17 mouse cellular contexts compared by ENCODE assay signal in the genomic region with DNA sequence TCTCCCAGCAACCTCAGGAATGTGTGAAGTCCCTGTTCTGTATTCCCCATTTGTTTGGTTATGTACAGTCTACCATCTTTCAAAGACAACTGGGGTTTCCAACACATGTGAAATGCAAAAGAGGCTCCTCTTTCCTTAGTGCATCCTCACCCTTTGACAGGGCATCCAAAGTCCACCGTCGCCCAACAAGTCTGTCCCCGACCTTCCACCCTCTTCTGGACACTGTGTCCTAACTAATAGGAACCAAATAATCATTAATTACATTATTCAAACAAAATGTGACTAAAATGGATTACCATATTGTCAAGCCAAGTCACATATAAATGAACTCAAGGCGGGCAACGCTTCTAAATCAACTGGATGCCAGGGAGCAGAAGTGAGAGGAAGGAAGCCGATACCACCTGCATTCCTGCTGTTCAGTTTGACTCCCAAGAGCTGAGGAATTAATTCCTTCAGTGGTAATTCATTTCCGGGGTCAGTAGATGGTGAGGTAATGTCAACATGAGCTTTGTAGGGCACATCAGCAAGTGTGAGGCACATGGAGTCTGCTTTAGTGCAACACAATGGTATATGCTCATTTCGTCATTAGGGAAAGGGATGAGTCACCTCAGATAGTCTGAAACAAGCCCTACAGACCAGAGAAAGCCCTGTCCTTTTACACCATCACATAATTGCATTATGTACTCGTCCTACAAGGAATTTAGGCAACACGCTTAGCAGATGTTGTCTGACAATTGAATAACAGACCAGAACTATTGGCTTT. TPM values are rescaled to one million over a fixed set of nuclear protein-coding genes. Genes with fewer than 3 reads are reported as not detected.
DNase-seq lines count a peak whose midpoint lies in the region; ATAC-seq and TF ChIP-seq lines count a peak whose summit lies in the region.
"Had no signal": no experiment of that assay in that cellular context is flagged by ENCODE, and none has a peak within 500 bp of the region (broad histone marks: within the 10 kb centered on the region; RNA-seq: fewer than 3 reads in every experiment).

No protein-coding gene starts in this region.

- H3K36me3 ChIP-seq in forebrain, postnatal 0 days (ENCODE audit: insufficient read depth): no peaks in the 10 kb centered on the region
- no peaks in the 10 kb centered on the region for H3K36me3 ChIP-seq in forebrain, embryonic 14.5 days (ENCODE audit: control insufficient read depth, insufficient read depth, low read length)
- H3K36me3 ChIP-seq in kidney, postnatal 0 days (ENCODE audit: insufficient read depth, low read length): no peaks in the 10 kb centered on the region
- no peaks in the 10 kb centered on the region for H3K36me3 ChIP-seq in kidney, embryonic 14.5 days (ENCODE audit: control insufficient read depth, insufficient read depth, low read length)
- H3K36me3 ChIP-seq in neural tube, embryonic 13.5 days: no peaks in the 10 kb centered on the region
- H3K36me3 ChIP-seq in neural tube, embryonic 15.5 days: no peaks in the 10 kb centered on the region
- H3K36me3 ChIP-seq: limb, embryonic 13.5 days had no signal

- H3K4me1 ChIP-seq in forebrain, postnatal 0 days (ENCODE audit: insufficient read depth): 0 out of 2 replicates have a peak, but pooled peaks cover 6% of the 10 kb centered on the region
- peaks cover 14% of the 10 kb centered on the region for H3K4me1 ChIP-seq in forebrain, embryonic 14.5 days (ENCODE audit: control insufficient read depth, insufficient read depth, low read length)
- H3K4me1 ChIP-seq in kidney, postnatal 0 days (replicated peaks; ENCODE audit: insufficient read depth, low read length): peaks cover 20% of the 10 kb centered on the region
- H3K4me1 ChIP-seq in kidney, embryonic 14.5 days (ENCODE audit: control insufficient read depth, insufficient read depth, low read length): peaks cover 13% of the 10 kb centered on the region; the same call in 1 of the 2 replicates
- peaks cover 66% of the 10 kb centered on the region for H3K4me1 ChIP-seq in neural tube, embryonic 13.5 days (replicated peaks)
- peaks cover 49% of the 10 kb centered on the region for H3K4me1 ChIP-seq in neural tube, embryonic 15.5 days

- 79% methylated on average over 10 of the region's 10 CpGs for WGBS in forebrain, postnatal 0 days
- 83% methylated on average over 10 of the region's 10 CpGs for WGBS in forebrain, embryonic 14.5 days
- 55% methylated on average over 10 of the region's 10 CpGs for WGBS in kidney, postnatal 0 days
- 60% methylated on average over 10 of the region's 10 CpGs for WGBS in kidney, embryonic 14.5 days
- WGBS in neural tube, embryonic 13.5 days: 66% methylated on average over 10 of the region's 10 CpGs
- WGBS in neural tube, embryonic 15.5 days: 61% methylated on average over 10 of the region's 10 CpGs

- H3K4me3 ChIP-seq in forebrain, postnatal 0 days (ENCODE audit: low read depth, low read length): no peak overlapping the region
- no peak overlapping the region for H3K4me3 ChIP-seq in forebrain, embryonic 14.5 days (ENCODE audit: low read depth, low read length)
- no peak overlapping the region for H3K4me3 ChIP-seq in kidney, postnatal 0 days (replicated peaks; ENCODE audit: low read depth, low read length)
- no peak overlapping the region for H3K4me3 ChIP-seq in kidney, embryonic 14.5 days (ENCODE audit: low read length)
- H3K4me3 ChIP-seq in neural tube, embryonic 13.5 days: no peak overlapping the region
- no peak overlapping the region for H3K4me3 ChIP-seq in neural tube, embryonic 15.5 days (replicated peaks)
- H3K4me3 ChIP-seq: forebrain, embryonic 10.5 days; limb, embryonic 13.5 days had no signal

- ATAC-seq in forebrain, postnatal 0 days: no peak
- no peak for ATAC-seq in forebrain, embryonic 14.5 days
- ATAC-seq in kidney, postnatal 0 days (replicated peaks; ENCODE audit: low FRiP score, low read depth): peak; percentile 71
- ATAC-seq in kidney, embryonic 14.5 days (ENCODE audit: low FRiP score, low TSS enrichment): no peak
- no peak for ATAC-seq in neural tube, embryonic 13.5 days (ENCODE audit: low read depth)
- no peak for ATAC-seq in neural tube, embryonic 15.5 days (ENCODE audit: low FRiP score)

- H3K27me3 ChIP-seq in forebrain, postnatal 0 days (ENCODE audit: insufficient read depth, low read length): no peaks in the 10 kb centered on the region
- H3K27me3 ChIP-seq in forebrain, embryonic 14.5 days (replicated peaks; ENCODE audit: control insufficient read depth, insufficient read depth, low read length): no peaks in the 10 kb centered on the region
- no peaks in the 10 kb centered on the region for H3K27me3 ChIP-seq in kidney, postnatal 0 days (ENCODE audit: insufficient read depth, low read length)
- no peaks in the 10 kb centered on the region for H3K27me3 ChIP-seq in kidney, embryonic 14.5 days (ENCODE audit: control insufficient read depth, insufficient read depth, low read length)
- H3K27me3 ChIP-seq in neural tube, embryonic 13.5 days: no peaks in the 10 kb centered on the region
- no peaks in the 10 kb centered on the region for H3K27me3 ChIP-seq in neural tube, embryonic 15.5 days (replicated peaks)
- H3K27me3 ChIP-seq: limb, embryonic 13.5 days had no signal

- no peak for DNase-seq in forebrain, postnatal 0 days
- DNase-seq in forebrain, embryonic 14.5 days (ENCODE audit: low spot score): no peak
- peak; percentile 40 for DNase-seq in kidney, postnatal 0 days (ENCODE audit: low spot score)
- no peak for DNase-seq in thymus, postnatal 4 days
- DNase-seq in layer of hippocampus, adult 11-12 months (ENCODE audit: low spot score): no peak
- DNase-seq: adrenal gland, postnatal 14 days; cerebellum, postnatal 25 days; heart, adult 18-20 months; lung, postnatal 10 days; right cerebral cortex, adult 18-20 months; spleen, adult 18-20 months had no signal

- no peak for TF ChIP-seq CTCF in forebrain, postnatal 0 days (IDR thresholded peaks at IDR 0.05; ENCODE audit: low read depth)
- TF ChIP-seq CTCF in kidney, postnatal 0 days (IDR thresholded peaks at IDR 0.05; ENCODE audit: low read depth): no peak

- peak overlapping the region; percentile 1; the same call in 1 of the 2 replicates for H3K27ac ChIP-seq in forebrain, postnatal 0 days (ENCODE audit: low read depth, low read length)
- no peak overlapping the region for H3K27ac ChIP-seq in forebrain, embryonic 14.5 days (ENCODE audit: low read depth, low read length)
- no peak overlapping the region; the same call in 1 of the 2 replicates for H3K27ac ChIP-seq in kidney, postnatal 0 days
- no peak overlapping the region for H3K27ac ChIP-seq in kidney, embryonic 14.5 days (ENCODE audit: low read depth, low read length)
- peak overlapping the region; percentile 34; the same call in 1 of the 2 replicates for H3K27ac ChIP-seq in neural tube, embryonic 13.5 days (replicated peaks)
- H3K27ac ChIP-seq in neural tube, embryonic 15.5 days (replicated peaks): no peak overlapping the region
- H3K27ac ChIP-seq: forebrain, embryonic 10.5 days; limb, embryonic 13.5 days had no signal

- no peak overlapping the region for H3K9ac ChIP-seq in forebrain, postnatal 0 days
- no peak overlapping the region for H3K9ac ChIP-seq in forebrain, embryonic 14.5 days (ENCODE audit: low read length)
- no peak overlapping the region for H3K9ac ChIP-seq in kidney, postnatal 0 days (ENCODE audit: low read depth, low read length)
- no peak overlapping the region for H3K9ac ChIP-seq in kidney, embryonic 14.5 days (ENCODE audit: low read depth, low read length)
- H3K9ac ChIP-seq in neural tube, embryonic 13.5 days: no peak overlapping the region
- H3K9ac ChIP-seq in neural tube, embryonic 15.5 days (replicated peaks): no peak overlapping the region
- H3K9ac ChIP-seq: limb, embryonic 13.5 days had no signal

- no peaks in the 10 kb centered on the region for H3K9me3 ChIP-seq in forebrain, postnatal 0 days (ENCODE audit: low read length)
- no peaks in the 10 kb centered on the region for H3K9me3 ChIP-seq in forebrain, embryonic 14.5 days (replicated peaks; ENCODE audit: control insufficient read depth, low read length)
- no peaks in the 10 kb centered on the region for H3K9me3 ChIP-seq in kidney, postnatal 0 days (replicated peaks; ENCODE audit: low read length)
- no peaks in the 10 kb centered on the region for H3K9me3 ChIP-seq in kidney, embryonic 14.5 days (ENCODE audit: control insufficient read depth, low read length)
- H3K9me3 ChIP-seq in neural tube, embryonic 13.5 days: no peaks in the 10 kb centered on the region
- no peaks in the 10 kb centered on the region for H3K9me3 ChIP-seq in neural tube, embryonic 15.5 days (replicated peaks)
- H3K9me3 ChIP-seq: limb, embryonic 13.5 days had no signal

- no peak overlapping the region for H3K4me2 ChIP-seq in forebrain, postnatal 0 days (ENCODE audit: low read depth)
- no peak overlapping the region for H3K4me2 ChIP-seq in forebrain, embryonic 14.5 days (ENCODE audit: low read length)
- H3K4me2 ChIP-seq in kidney, postnatal 0 days (ENCODE audit: low read length): no peak overlapping the region
- H3K4me2 ChIP-seq in kidney, embryonic 14.5 days (replicated peaks; ENCODE audit: low read depth, low read length): no peak overlapping the region
- no peak overlapping the region for H3K4me2 ChIP-seq in neural tube, embryonic 13.5 days
- H3K4me2 ChIP-seq in neural tube, embryonic 15.5 days: no peak overlapping the region
- H3K4me2 ChIP-seq: limb, embryonic 13.5 days had no signal

RNA-seq across cellular contexts. Expression of gene Rnf169, which starts 5.9 kb away (rescaled TPM):
- 23.6 and 24.9 TPM in 2 replicates for total RNA-seq in forebrain, postnatal 0 days (2014; rRNA removed)
- polyA plus RNA-seq in forebrain, postnatal 0 days (2015; fragmentation: Nextera tagmentation; extraction: Ambion mirVana): 2.6 and 4.3 TPM in 2 replicates
- 3.6 and 4.9 TPM in 2 replicates for polyA plus RNA-seq in forebrain, embryonic 14.5 days (2014; fragmentation: Nextera tagmentation; extraction: Ambion mirVana)
- 4.4 and 5.0 TPM in 2 replicates for polyA plus RNA-seq in kidney, postnatal 0 days (2015; fragmentation: Nextera tagmentation; extraction: Ambion mirVana)
- polyA plus RNA-seq in kidney, embryonic 14.5 days (2014; fragmentation: Nextera tagmentation; extraction: Ambion mirVana): 7.3 and 8.2 TPM in 2 replicates
- 4.5 and 4.8 TPM in 2 replicates for polyA plus RNA-seq in neural tube, embryonic 13.5 days (2015; fragmentation: Nextera tagmentation; extraction: Ambion mirVana)
- polyA plus RNA-seq in neural tube, embryonic 15.5 days (2015; fragmentation: Nextera tagmentation; extraction: Ambion mirVana): 4.2 and 4.6 TPM in 2 replicates

RNA-seq across cellular contexts. Expression of gene Chrdl2, which starts 31.6 kb away (rescaled TPM):
- total RNA-seq in forebrain, postnatal 0 days (2014; rRNA removed): not detected in 2 replicates
- polyA plus RNA-seq in forebrain, postnatal 0 days (2015; fragmentation: Nextera tagmentation; extraction: Ambion mirVana): 0.15 and 0.67 TPM in 2 replicates
- polyA plus RNA-seq in forebrain, embryonic 14.5 days (2014; fragmentation: Nextera tagmentation; extraction: Ambion mirVana): not detected in 2 replicates
- polyA plus RNA-seq in kidney, postnatal 0 days (2015; fragmentation: Nextera tagmentation; extraction: Ambion mirVana): 0.22 and 0.32 TPM in 2 replicates
- polyA plus RNA-seq in kidney, embryonic 14.5 days (2014; fragmentation: Nextera tagmentation; extraction: Ambion mirVana): 0.32 and 0.84 TPM in 2 replicates
- 0.25 TPM in 1 of 2 replicates, not detected in the other for polyA plus RNA-seq in neural tube, embryonic 13.5 days (2015; fragmentation: Nextera tagmentation; extraction: Ambion mirVana)
- polyA plus RNA-seq in neural tube, embryonic 15.5 days (2015; fragmentation: Nextera tagmentation; extraction: Ambion mirVana): 0.28 and 0.37 TPM in 2 replicates
- total RNA-seq: adrenal gland, postnatal 14 days; heart, adult 18-20 months; hematopoietic stem cell, adult 5-6 weeks had no signal

Comparison
In these comparisons a context has a peak if more than half of its experiments do, and no peak if none do; other contexts are left out.
1. H3K27ac ChIP-seq: peak in forebrain, postnatal 0 days (single experiment) and neural tube, embryonic 13.5 days (single experiment); none in forebrain, embryonic 14.5 days (single experiment), kidney, postnatal 0 days (single experiment), kidney, embryonic 14.5 days (single experiment) and neural tube, embryonic 15.5 days (single experiment).